Mouse (Mus musculus) MEL (cell line): ENCODE results near the gene Map7. TPM values are rescaled to one million over a fixed set of nuclear protein-coding genes. Genes with fewer than 3 reads are reported as not detected.

Experiments
- DNase-seq: peaks from one replicate; pipeline ENCODE4 v3.0.0; 2011; ENCODE audit warnings: low read depth, low spot score
- H3K27ac ChIP-seq: 2 replicates; pipeline ENCODE4 v1.5.1; 2012; ENCODE audit warnings: low read depth, mild to moderate bottlenecking, control low read depth, low read length, moderate library complexity; ENCODE audit not compliant: control insufficient read depth
- H3K27me3 ChIP-seq, 2 experiments: fragments of 150-350 bp in 1 of 2; sonication (generic) in 1 of 2; 2 replicates each; pipeline ENCODE4 v1.6.1; 2012; ENCODE audit warnings: low read length in 2 of 2, mild to moderate bottlenecking in 2 of 2, improper control_type of control experiment in 1 of 2, moderate library complexity in 1 of 2; ENCODE audit not compliant: insufficient read depth in 2 of 2, control insufficient read depth in 1 of 2
- H3K36me3 ChIP-seq, 2 experiments: 2 replicates each; pipeline ENCODE4 v1.6.1; 2012 to 2014; ENCODE audit warnings: low read length in 2 of 2, improper control_type of control experiment in 1 of 2, inconsistent platforms in 1 of 2, mild to moderate bottlenecking in 1 of 2; ENCODE audit not compliant: insufficient read depth in 2 of 2, control insufficient read depth in 1 of 2
- H3K4me1 ChIP-seq, 2 experiments: fragments of 150-350 bp in 1 of 2; sonication (generic) in 1 of 2; 2 replicates each; pipeline ENCODE4 v1.6.1; 2012; ENCODE audit warnings: low read length in 2 of 2, improper control_type of control experiment in 1 of 2, mild to moderate bottlenecking in 1 of 2; ENCODE audit not compliant: insufficient read depth in 2 of 2, control insufficient read depth in 1 of 2
- H3K4me3 ChIP-seq, 2 experiments: fragments of 150-350 bp in 1 of 2; sonication (generic) in 1 of 2; 2 replicates each; pipeline ENCODE4 v1.5.1; 2012; ENCODE audit warnings: low read depth in 2 of 2, low read length in 2 of 2, mild to moderate bottlenecking in 2 of 2, moderate library complexity in 2 of 2, control low read depth in 1 of 2, improper control_type of control experiment in 1 of 2; ENCODE audit not compliant: control insufficient read depth in 1 of 2, insufficient read depth in 1 of 2
- H3K79me2 ChIP-seq: 2 replicates; pipeline ENCODE4 v1.6.1; 2012; ENCODE audit warnings: mild to moderate bottlenecking, low read length, moderate library complexity; ENCODE audit not compliant: control insufficient read depth, poor library complexity, insufficient read depth
- H3K9ac ChIP-seq: 2 replicates; pipeline ENCODE4 v1.6.1; 2012; ENCODE audit warnings: low read depth, mild to moderate bottlenecking, control low read depth, low read length, moderate library complexity; ENCODE audit not compliant: control insufficient read depth, poor library complexity, severe bottlenecking
- H3K9me3 ChIP-seq: fragments of 150-350 bp; sonication (generic); replicated peaks from 2 replicates; pipeline ENCODE4 v1.6.1; 2012; ENCODE audit warnings: mild to moderate bottlenecking, low read length, improper control_type of control experiment, moderate library complexity; ENCODE audit not compliant: insufficient read depth
- CTCF ChIP-seq, 3 experiments: IDR thresholded peaks in 2 of 3; conservative IDR thresholded peaks in 1 of 3; 2 replicates each; pipeline ENCODE4 v1.5.1; 2011 to 2012; ENCODE audit warnings: low read length in 3 of 3, low read depth in 2 of 3, mild to moderate bottlenecking in 2 of 3, improper control_type of control experiment in 1 of 3, inconsistent platforms in 1 of 3, mixed read lengths in 1 of 3, moderate library complexity in 1 of 3; ENCODE audit not compliant: control insufficient read depth in 1 of 3, insufficient read depth in 1 of 3, poor library complexity in 1 of 3, severe bottlenecking in 1 of 3
- E2F4 ChIP-seq: IDR thresholded peaks from 2 replicates; pipeline ENCODE4 v1.6.1; 2011; ENCODE audit warnings: low read depth, low read length, improper control_type of control experiment, borderline replicate concordance
- ELF1 ChIP-seq: IDR thresholded peaks from 2 replicates; pipeline ENCODE4 v1.6.1; 2014; ENCODE audit warnings: low read depth, mild to moderate bottlenecking, inconsistent platforms, low read length, improper control_type of control experiment, moderate library complexity
- EP300 ChIP-seq, 2 experiments: IDR thresholded peaks; 2 replicates each; pipeline ENCODE4 v1.6.1; 2011; ENCODE audit warnings: improper control_type of control experiment in 2 of 2, low read length in 2 of 2, low read depth in 1 of 2, mild to moderate bottlenecking in 1 of 2
- GATA1 ChIP-seq: IDR thresholded peaks from 2 replicates; pipeline ENCODE4 v1.6.1; 2011; ENCODE audit warnings: low read depth, low read length, improper control_type of control experiment
- JUND ChIP-seq: IDR thresholded peaks from 2 replicates; pipeline ENCODE4 v1.6.1; 2011; ENCODE audit warnings: low read depth, mild to moderate bottlenecking, improper control_type of control experiment, low read length
- KAT2A ChIP-seq: conservative IDR thresholded peaks from 2 replicates; pipeline ENCODE4 v1.6.1; 2012; ENCODE audit warnings: low read depth, low read length, improper control_type of control experiment, inconsistent platforms
- MAFK ChIP-seq: IDR thresholded peaks from 2 replicates; pipeline ENCODE4 v1.6.1; 2011; ENCODE audit warnings: low read depth, mild to moderate bottlenecking, low read length, improper control_type of control experiment, borderline replicate concordance
- MAX ChIP-seq: IDR thresholded peaks from 2 replicates; pipeline ENCODE4 v1.6.1; 2011; ENCODE audit warnings: low read length, improper control_type of control experiment
- MAZ ChIP-seq: IDR thresholded peaks from 2 replicates; pipeline ENCODE4 v1.6.1; 2012; ENCODE audit warnings: low read depth, mild to moderate bottlenecking, inconsistent platforms, low read length, improper control_type of control experiment
- NELFE ChIP-seq: IDR thresholded peaks from 2 replicates; pipeline ENCODE4 v1.6.1; 2011; ENCODE audit warnings: low read depth, low read length, improper control_type of control experiment
- POLR2A ChIP-seq, 2 experiments: IDR thresholded peaks; 2 replicates each; pipeline ENCODE4 v1.6.1; 2011 to 2012; ENCODE audit warnings: low read length in 2 of 2, mild to moderate bottlenecking in 2 of 2, control low read depth in 1 of 2, improper control_type of control experiment in 1 of 2, low read depth in 1 of 2, moderate library complexity in 1 of 2; ENCODE audit not compliant: control insufficient read depth in 1 of 2, insufficient read depth in 1 of 2, poor library complexity in 1 of 2
- RCOR1 ChIP-seq: IDR thresholded peaks from 2 replicates; pipeline ENCODE4 v1.6.1; 2012; ENCODE audit warnings: low read depth, mild to moderate bottlenecking, inconsistent platforms, low read length, improper control_type of control experiment
- SIN3A ChIP-seq: IDR thresholded peaks from 2 replicates; pipeline ENCODE4 v1.6.1; 2012; ENCODE audit warnings: low read length, improper control_type of control experiment, inconsistent platforms
- TAL1 ChIP-seq: IDR thresholded peaks from 2 replicates; pipeline ENCODE4 v1.6.1; 2012; ENCODE audit warnings: mild to moderate bottlenecking, inconsistent platforms, low read length, moderate library complexity, mixed read lengths
- TCF12 ChIP-seq: IDR thresholded peaks from 2 replicates; pipeline ENCODE4 v1.6.1; 2014; ENCODE audit warnings: low read depth, mild to moderate bottlenecking, inconsistent platforms, low read length, improper control_type of control experiment, moderate library complexity
- USF2 ChIP-seq, 2 experiments: IDR thresholded peaks; 2 replicates each; pipeline ENCODE4 v1.6.1; 2011 to 2012; ENCODE audit warnings: improper control_type of control experiment in 2 of 2, low read length in 2 of 2, borderline replicate concordance in 1 of 2, inconsistent platforms in 1 of 2, low read depth in 1 of 2, mild to moderate bottlenecking in 1 of 2; ENCODE audit not compliant: insufficient read depth in 1 of 2
- ZC3H11A ChIP-seq: IDR thresholded peaks from 2 replicates; pipeline ENCODE4 v1.6.1; 2012; ENCODE audit warnings: low read depth, mild to moderate bottlenecking, inconsistent platforms, low read length, improper control_type of control experiment
- ZNF384 ChIP-seq: IDR thresholded peaks from 2 replicates; pipeline ENCODE4 v1.6.1; 2012; ENCODE audit warnings: low read depth, mild to moderate bottlenecking, inconsistent platforms, low read length, improper control_type of control experiment
- polyA plus RNA-seq, 2 experiments: library from polyadenylated mRNA; stranded (reverse) in 1 of 2; unstranded in 1 of 2; fragments of >175 nt in 1 of 2; fragments of >200 nt in 1 of 2; gene quantifications; 2 replicates each; pipeline versions ENCODE4 v1.2.1 to v1.2.4; 2012; ENCODE audit warnings: low replicate concordance in 2 of 2, low read depth in 1 of 2; ENCODE audit not compliant: insufficient read length in 2 of 2, insufficient read depth in 1 of 2, missing spikeins in 1 of 2
- total RNA-seq: library from RNA; depleted of rRNA; stranded (reverse); fragments of 300-350 nt; gene quantifications from 2 replicates; pipeline ENCODE4 v1.2.3, GENCODE M21; 2012

Gene Map7
- total and polyA plus RNA-seq, 3 experiments: 3.1 to 9.5 TPM; not detected in 1

- Histone ChIP-seq H3K4me1 (no peaks in the 10 kb centered on the region), H3K4me3 (no peak overlapping the region), H3K36me3 (no peaks in the 10 kb centered on the region), H3K79me2 (no peaks in the 10 kb centered on the region), H3K27me3 (no peaks in the 10 kb centered on the region), H3K9ac (no peak overlapping the region), H3K27ac (no peak overlapping the region), H3K9me3 (no peaks in the 10 kb centered on the region)
- TF ChIP-seq NELFE: no peak
- no peak for TF ChIP-seq KAT2A
- TF ChIP-seq E2F4: no peak
- TF ChIP-seq RCOR1: no peak
- no peak for TF ChIP-seq GATA1
- TF ChIP-seq ELF1: no peak
- TF ChIP-seq MAX: no peak
- no peak for TF ChIP-seq ZNF384
- TF ChIP-seq USF2 (IDR thresholded peaks at IDR 0.05; ENCODE audit: borderline replicate concordance in 1 of 2, insufficient read depth in 1 of 2, low read depth in 1 of 2, low read length in 2 of 2): no peak
- no peak for TF ChIP-seq MAFK
- no peak for TF ChIP-seq TAL1
- TF ChIP-seq CTCF (IDR thresholded peaks at IDR 0.05 in 2 of 3, conservative IDR thresholded peaks at IDR 0.05 in 1 of 3; ENCODE audit: control insufficient read depth in 1 of 3, insufficient read depth in 1 of 3, low read depth in 2 of 3, low read length in 3 of 3, poor library complexity in 1 of 3, severe bottlenecking in 1 of 3): no peak
- TF ChIP-seq JUND: no peak
- no peak for TF ChIP-seq EP300 (IDR thresholded peaks at IDR 0.05; ENCODE audit: low read depth in 1 of 2, low read length in 2 of 2)
- DNase-seq: no peak
These were observed 92.6 kb downstream of the Map7 start for GRCm38 (mm10) chr10:20240858-20241257.

- no peaks in the 10 kb centered on the region for H3K79me2 ChIP-seq
- no peak overlapping the region for H3K27ac ChIP-seq
- no peak overlapping the region for H3K9ac ChIP-seq
- no peaks in the 10 kb centered on the region for H3K4me1 ChIP-seq
- no peak overlapping the region for H3K4me3 ChIP-seq
- no peak for TF ChIP-seq ZC3H11A
- H3K9me3 ChIP-seq: no peaks in the 10 kb centered on the region
- H3K27me3 ChIP-seq: no peaks in the 10 kb centered on the region
- no peak for DNase-seq
- no peaks in the 10 kb centered on the region for H3K36me3 ChIP-seq
These were observed 95.0 kb downstream of the Map7 start for GRCm38 (mm10) chr10:20243321-20243720.

GRCm38 (mm10) chr10:20245082-20245481 lies 96.8 kb downstream of the Map7 start:
- H3K79me2 ChIP-seq: no peaks in the 10 kb centered on the region
- no peaks in the 10 kb centered on the region for H3K4me1 ChIP-seq
- H3K9ac ChIP-seq: no peak overlapping the region
- H3K36me3 ChIP-seq: no peaks in the 10 kb centered on the region
- H3K9me3 ChIP-seq: no peaks in the 10 kb centered on the region
- DNase-seq: no peak
- H3K27me3 ChIP-seq: no peaks in the 10 kb centered on the region
- no peak overlapping the region for H3K27ac ChIP-seq
- TF ChIP-seq TCF12 (no peak), POLR2A (IDR thresholded peaks at IDR 0.05; ENCODE audit: control insufficient read depth in 1 of 2, insufficient read depth in 1 of 2, low read depth in 1 of 2, low read length in 2 of 2, poor library complexity in 1 of 2) (no peak), MAZ (no peak), RCOR1 (no peak), NELFE (no peak), SIN3A (no peak)
- TF ChIP-seq, all 39 proteins: peak for 0
- no peak overlapping the region for H3K4me3 ChIP-seq
